Mouse (Mus musculus) hematopoietic stem cell, adult 5-6 weeks (primary cell): ENCODE data around the gene Robo1. TPM values are rescaled to one million over a fixed set of nuclear protein-coding genes. Genes with fewer than 3 reads are reported as not detected.

ENCODE experiments used
- ATAC-seq, 2 experiments: fragments of 125-278 bp in 1 of 2; replicated peaks in 1 of 2; 2 replicates each; pipeline ENCODE4 v1.8.0; 2016 to 2017; ENCODE audit warnings: inconsistent platforms in 2 of 2, mild to moderate bottlenecking in 2 of 2, moderate number of reproducible peaks in 2 of 2, low read depth in 1 of 2, moderate TSS enrichment in 1 of 2; ENCODE audit not compliant: low FRiP score in 2 of 2, poor library complexity in 2 of 2, severe bottlenecking in 2 of 2, insufficient read depth in 1 of 2, low TSS enrichment in 1 of 2
- total RNA-seq: library from RNA; stranded (forward); fragments of 172-1452, 232-1000 nt; gene quantifications from 2 replicates; pipeline ENCODE4 v1.2.3, GENCODE M21; 2017

Robo1 gene
- total RNA-seq, 1 experiment from 2014 or later = 0.40 TPM

DNA sequence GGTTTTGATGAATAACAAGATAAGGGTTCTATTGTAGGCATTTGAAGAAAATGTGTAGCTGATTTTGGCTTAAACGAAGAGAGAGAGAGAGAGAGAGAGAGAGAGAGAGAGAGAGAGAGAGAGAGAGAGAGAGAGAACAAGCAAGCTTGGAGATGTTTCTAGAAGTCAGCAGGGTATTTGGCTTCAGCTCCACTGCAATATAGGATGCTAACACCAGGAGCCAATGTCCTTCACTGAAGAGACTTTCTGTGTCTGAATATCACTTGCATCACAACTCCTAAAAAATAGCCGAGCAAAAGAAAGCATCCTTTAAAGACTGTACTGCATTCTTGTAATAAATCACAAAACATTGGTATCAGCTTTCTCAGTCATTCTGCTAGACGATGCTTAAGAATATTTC lies 503.8 kb downstream of the Robo1 start:
- no peak for ATAC-seq

- no peak for ATAC-seq
Measured at GRCm38 (mm10) chr16:72828381-72828780, 520.3 kb downstream of the Robo1 start.

DNA sequence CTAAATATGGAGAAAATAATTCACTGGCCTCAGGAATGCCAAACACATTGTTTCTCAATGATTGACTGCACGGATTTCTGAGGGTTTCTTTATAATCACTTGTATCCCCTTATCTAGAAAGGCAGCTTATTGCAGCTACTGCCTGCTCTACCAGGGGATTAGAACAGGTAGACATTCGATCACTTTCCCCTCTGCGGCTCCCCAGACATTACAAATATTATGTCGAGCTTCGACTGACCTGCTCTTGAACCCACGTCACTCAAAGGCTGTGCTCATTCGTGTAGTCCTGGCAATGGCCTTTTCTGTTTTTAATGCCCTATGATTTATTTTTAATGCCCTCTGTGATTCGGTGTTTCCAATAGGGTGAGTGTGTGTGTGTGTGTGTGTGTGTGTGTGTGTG lies 521.4 kb downstream of the Robo1 start:
- no peak for ATAC-seq

DNA sequence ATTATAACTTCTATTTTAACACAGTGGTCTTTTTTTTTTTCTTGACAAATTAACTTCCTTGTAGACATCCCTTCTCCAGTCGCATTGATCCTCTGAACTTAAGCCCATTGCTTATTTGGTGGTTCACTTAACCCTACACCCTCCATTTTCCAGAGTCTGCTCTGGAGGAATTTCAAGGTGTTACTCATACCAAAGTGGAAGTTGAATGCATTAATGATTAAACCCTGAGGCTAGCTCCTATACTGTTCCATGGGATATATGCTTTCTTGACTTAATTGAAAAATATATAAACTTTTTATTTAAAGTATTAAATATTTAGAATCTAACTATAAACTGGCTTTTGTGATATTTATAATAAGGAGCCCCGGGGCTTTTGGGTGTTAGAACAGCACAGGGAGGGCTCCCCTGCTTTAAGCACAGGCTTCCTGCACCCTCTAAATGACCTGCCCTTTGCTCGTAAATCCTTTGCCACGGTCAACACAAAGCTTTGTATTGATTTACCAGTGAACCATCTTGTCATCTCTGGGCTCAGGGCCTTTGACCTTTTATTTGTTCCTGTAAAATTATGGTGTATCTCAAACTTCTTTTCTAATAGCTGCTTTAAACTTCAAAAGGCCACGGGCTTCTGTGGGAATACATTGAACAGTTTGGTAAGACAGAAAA lies 522.4 kb downstream of the Robo1 start:
- no peak for ATAC-seq

- ATAC-seq = no peak
Measured at GRCm38 (mm10) chr16:72834266-72834665, 526.2 kb downstream of the Robo1 start.

DNA sequence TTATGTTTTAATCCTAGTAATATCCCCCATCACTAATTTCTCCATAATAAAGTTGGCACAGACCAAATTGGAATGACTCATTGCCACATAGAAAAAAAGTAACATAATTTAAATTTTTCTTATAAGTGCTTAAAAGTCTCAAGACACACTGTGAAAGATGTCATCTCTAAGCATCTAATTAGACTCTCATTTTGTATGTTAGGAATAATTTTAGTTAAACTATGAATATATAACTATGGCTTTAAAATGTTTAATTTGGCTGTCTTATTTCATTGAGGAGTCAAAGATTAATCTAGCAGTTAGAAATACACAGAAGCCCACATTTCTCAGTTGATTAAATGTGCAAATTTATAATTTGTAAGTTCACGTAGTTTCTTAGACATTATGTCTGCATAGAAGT lies 530.9 kb downstream of the Robo1 start:
- ATAC-seq = no peak

- no peak for ATAC-seq
Measured at GRCm38 (mm10) chr16:72841066-72841465, 533.0 kb downstream of the Robo1 start.

GRCm38 (mm10) chr16:72854101-72854500 lies 546.0 kb downstream of the Robo1 start:
- no peak for ATAC-seq

- ATAC-seq = no peak
Measured at GRCm38 (mm10) chr16:72854809-72855503, 546.9 kb downstream of the Robo1 start.

- ATAC-seq = no peak
Measured at GRCm38 (mm10) chr16:72861707-72862277, 553.7 kb downstream of the Robo1 start.

GRCm38 (mm10) chr16:72866011-72866410 lies 557.9 kb downstream of the Robo1 start:
- ATAC-seq = no peak

GRCm38 (mm10) chr16:72874934-72875732 lies 567.0 kb downstream of the Robo1 start:
- no peak for ATAC-seq

- ATAC-seq = no peak
Measured at GRCm38 (mm10) chr16:72888108-72888507, 580.0 kb downstream of the Robo1 start.

DNA sequence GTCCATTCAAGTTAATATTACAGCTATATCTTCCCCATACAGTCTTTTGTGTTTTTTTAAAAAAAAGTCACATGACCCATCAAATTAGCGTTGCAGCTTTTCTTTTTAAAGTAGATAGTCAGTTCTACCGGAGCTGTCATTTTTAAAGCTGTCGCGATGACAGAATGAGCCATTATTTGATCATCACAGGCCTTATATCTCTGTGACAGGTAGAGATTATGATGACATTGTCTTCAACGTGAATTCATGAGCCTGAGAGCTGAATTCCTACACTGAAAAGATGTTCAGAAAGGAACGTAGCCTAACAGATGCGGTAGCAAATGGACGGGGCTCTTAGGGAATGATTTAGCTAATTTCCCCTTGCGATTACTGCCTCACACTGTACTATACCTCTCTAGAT lies 581.3 kb downstream of the Robo1 start:
- ATAC-seq = no peak

DNA sequence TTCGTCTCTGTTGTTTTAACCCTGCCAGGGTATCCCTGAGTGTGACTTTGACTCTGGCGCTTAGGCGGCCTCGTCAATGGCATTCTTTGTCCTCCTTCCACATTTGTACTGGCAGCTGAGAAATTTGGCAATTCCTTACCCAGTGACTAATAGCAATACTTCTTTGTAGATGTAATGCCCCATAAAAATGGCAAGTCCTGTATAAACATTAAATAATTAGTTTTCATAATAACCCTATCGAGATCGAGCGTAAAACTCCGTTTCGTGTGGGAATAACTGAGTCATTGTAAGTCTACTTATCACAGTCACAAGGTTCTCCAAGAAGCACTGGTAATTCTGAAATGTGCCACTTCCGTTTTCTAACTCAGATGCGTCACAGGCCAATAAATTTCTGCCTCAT lies 589.0 kb downstream of the Robo1 start:
- no peak for ATAC-seq

DNA sequence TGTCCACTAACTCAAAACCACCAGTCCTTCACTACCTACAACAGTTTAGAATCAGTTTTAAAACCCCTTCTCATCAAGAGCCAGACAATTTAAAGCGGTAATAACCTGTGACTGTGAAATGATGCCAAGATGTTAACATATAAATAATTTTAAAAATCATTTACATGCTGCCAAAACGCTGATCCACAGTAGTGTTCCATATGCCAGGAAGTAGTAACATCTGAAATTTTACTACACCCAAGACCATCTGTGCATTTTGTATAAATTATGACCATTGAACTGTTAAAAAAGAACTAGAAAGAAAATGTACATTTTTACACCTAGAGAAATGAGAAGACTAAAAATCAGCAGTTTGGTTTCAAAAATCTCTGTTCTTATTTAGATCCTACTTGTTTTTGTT lies 600.8 kb downstream of the Robo1 start:
- ATAC-seq = no peak

GRCm38 (mm10) chr16:72913134-72913533 lies 605.0 kb downstream of the Robo1 start:
- ATAC-seq = no peak

- no peak for ATAC-seq
Measured at GRCm38 (mm10) chr16:72914068-72914630, 606.0 kb downstream of the Robo1 start.
